Mouse (Mus musculus): ENCODE results near the gene Polr2f. TPM values are rescaled to one million over a fixed set of nuclear protein-coding genes. Genes with fewer than 3 reads are reported as not detected.

Gene Polr2f
- polyA plus RNA-seq (2014; fragmentation: Illumina TruSeq; extraction: RNeasy Lipid Tissue Mini Kit (QIAGEN cat#74804); ENCODE audit: low read depth, low replicate concordance) = not detected

DNA sequence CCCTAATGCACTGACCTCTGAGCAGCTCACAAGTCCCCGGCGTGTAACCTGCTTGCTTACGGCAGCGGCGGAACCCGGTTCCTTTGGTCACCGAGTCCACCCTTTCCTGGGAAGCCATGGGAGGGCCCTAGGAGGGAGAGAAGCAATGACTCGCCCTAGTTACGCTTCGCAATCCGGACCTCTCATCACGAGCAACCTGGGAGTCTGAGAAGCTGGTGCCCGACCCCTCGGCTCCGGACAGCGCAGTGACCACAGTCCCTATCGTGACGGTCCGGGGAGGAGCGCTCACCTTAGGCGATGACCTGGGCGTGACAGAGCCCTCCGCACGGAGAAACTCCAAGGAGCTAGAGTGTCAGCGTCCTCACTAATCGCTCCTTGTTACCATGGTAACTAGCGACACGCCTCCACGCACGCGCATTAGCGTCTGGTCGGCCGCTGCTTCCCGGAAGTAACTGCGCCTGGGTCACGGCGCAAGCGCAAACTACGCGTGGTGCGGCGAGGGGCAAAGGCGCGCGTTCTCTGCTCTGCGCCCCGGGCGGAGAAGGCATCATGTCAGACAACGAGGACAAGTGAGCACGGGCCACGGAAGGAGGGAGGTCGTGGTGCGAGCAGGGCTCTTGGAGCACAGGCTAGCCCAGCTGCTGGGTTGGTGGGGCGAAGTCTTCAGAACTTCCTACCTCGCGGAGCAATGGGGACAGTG lies at the start of gene Polr2f, which contains the start of gene 1700088E04Rik:
Polr2f (plus strand) TSS at position 144 of the 700 bp plus-strand sequence.
1700088E04Rik (minus strand) TSS at position 388 of the 700 bp plus-strand sequence.

DNA sequence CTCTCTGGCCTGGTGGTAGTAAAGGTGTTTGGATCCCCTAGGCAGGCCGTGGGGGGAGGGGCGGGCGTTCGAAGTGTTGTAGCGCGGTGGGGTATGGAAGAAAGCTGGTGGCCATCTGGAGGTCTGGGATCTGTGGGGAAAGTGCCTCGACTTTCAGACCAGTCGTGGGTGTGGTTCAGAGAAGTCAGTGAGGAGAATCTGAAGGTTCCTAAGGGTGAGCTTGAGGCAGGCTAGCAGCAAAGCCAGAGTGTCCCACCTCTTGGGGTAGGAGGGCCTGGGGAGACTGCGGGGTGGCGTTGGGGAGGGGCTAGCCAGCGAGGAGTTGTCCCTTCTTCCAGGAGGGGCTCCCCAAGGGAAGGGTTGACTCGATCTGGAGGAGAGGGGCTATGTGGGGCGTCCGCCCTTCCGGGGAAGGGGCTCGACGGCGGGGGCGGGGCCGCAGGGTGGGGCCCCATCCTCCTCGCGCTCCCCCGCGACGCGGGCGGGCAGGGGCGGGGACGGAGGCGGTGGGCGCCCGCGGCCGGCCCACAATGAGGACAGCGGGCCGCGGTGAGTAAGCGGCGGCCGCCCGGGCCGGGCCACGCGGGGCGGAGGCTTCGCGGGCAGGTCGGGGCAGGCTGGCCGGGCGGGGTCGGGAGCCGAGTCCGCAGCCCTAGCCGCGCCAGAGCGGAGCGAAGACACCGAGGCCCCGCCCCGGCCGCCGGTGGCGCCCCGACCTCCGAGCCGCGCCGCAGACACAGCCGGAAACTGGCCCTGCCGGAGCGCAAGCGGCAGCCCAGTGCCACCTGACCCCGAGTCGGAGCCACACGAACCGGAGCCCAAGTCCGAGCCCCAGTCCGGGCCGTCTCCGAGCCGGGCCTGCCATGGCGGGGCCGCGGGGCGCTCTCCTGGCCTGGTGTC lies 32.1 kb upstream of the Polr2f start, which contains the start of gene Micall1:
Micall1 (plus strand) TSS at position 478 of the 900 bp plus-strand sequence.

DNA sequence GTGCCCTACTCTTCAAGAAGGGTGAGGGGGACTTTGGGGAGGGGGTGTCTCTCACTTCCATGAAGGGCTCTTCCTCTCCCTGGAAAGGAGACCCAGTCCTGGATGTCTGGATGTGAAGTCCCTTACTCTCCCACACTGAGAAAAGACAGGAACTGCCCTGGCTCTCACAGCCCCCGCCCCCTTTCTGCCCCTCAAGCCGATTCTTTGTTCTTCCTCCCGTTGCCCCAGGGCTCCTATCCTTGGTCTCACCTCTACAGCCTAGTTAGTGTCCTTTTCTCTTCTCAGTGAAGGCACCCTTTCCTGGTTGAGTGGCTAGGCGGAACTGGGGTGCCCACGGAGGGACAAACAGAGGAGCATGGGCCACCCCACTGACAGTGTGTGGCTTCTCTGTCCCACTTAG lies 24.3 kb downstream of the Polr2f start, which contains the start of gene Sox10:
Sox10 (minus strand) TSS at position 101 of the 400 bp plus-strand sequence.

Other genes starting within 250 kb of the Polr2f start
- not detected for gene Gm49510, start 241.3 kb upstream of the Polr2f start, polyA plus RNA-seq (2014; fragmentation: Illumina TruSeq; extraction: RNeasy Lipid Tissue Mini Kit (QIAGEN cat#74804); ENCODE audit: low read depth, low replicate concordance)
- gene Sh3bp1, start 241.2 kb upstream of the Polr2f start, polyA plus RNA-seq (2014; fragmentation: Illumina TruSeq; extraction: RNeasy Lipid Tissue Mini Kit (QIAGEN cat#74804); ENCODE audit: low read depth, low replicate concordance) = 1.7 TPM
- gene Pdxp, start 227.1 kb upstream of the Polr2f start, polyA plus RNA-seq (2014; fragmentation: Illumina TruSeq; extraction: RNeasy Lipid Tissue Mini Kit (QIAGEN cat#74804); ENCODE audit: low read depth, low replicate concordance) = 0.76 TPM
- 6.5 TPM for gene Lgals1, start 214.3 kb upstream of the Polr2f start, polyA plus RNA-seq (2014; fragmentation: Illumina TruSeq; extraction: RNeasy Lipid Tissue Mini Kit (QIAGEN cat#74804); ENCODE audit: low read depth, low replicate concordance)
- 6.2 TPM for gene Nol12, start 206.1 kb upstream of the Polr2f start, polyA plus RNA-seq (2014; fragmentation: Illumina TruSeq; extraction: RNeasy Lipid Tissue Mini Kit (QIAGEN cat#74804); ENCODE audit: low read depth, low replicate concordance)
- 4.3 TPM for gene Triobp, start 193.3 kb upstream of the Polr2f start, polyA plus RNA-seq (2014; fragmentation: Illumina TruSeq; extraction: RNeasy Lipid Tissue Mini Kit (QIAGEN cat#74804); ENCODE audit: low read depth, low replicate concordance)
- gene H1f0, start 112.6 kb upstream of the Polr2f start, polyA plus RNA-seq (2014; fragmentation: Illumina TruSeq; extraction: RNeasy Lipid Tissue Mini Kit (QIAGEN cat#74804); ENCODE audit: low read depth, low replicate concordance) = 127 TPM
- not detected for gene Galr3, start 99.1 kb upstream of the Polr2f start, polyA plus RNA-seq (2014; fragmentation: Illumina TruSeq; extraction: RNeasy Lipid Tissue Mini Kit (QIAGEN cat#74804); ENCODE audit: low read depth, low replicate concordance)
- 1.3 TPM for gene Ankrd54, start 78.1 kb upstream of the Polr2f start, polyA plus RNA-seq (2014; fragmentation: Illumina TruSeq; extraction: RNeasy Lipid Tissue Mini Kit (QIAGEN cat#74804); ENCODE audit: low read depth, low replicate concordance)
- 85.8 TPM for gene Eif3l, start 65.8 kb upstream of the Polr2f start, polyA plus RNA-seq (2014; fragmentation: Illumina TruSeq; extraction: RNeasy Lipid Tissue Mini Kit (QIAGEN cat#74804); ENCODE audit: low read depth, low replicate concordance)
- gene Micall1, start 32.1 kb upstream of the Polr2f start, polyA plus RNA-seq (2014; fragmentation: Illumina TruSeq; extraction: RNeasy Lipid Tissue Mini Kit (QIAGEN cat#74804); ENCODE audit: low read depth, low replicate concordance) = 34.1 TPM
- gene 1700088E04Rik, start 244 bp downstream of the Polr2f start, polyA plus RNA-seq (2014; fragmentation: Illumina TruSeq; extraction: RNeasy Lipid Tissue Mini Kit (QIAGEN cat#74804); ENCODE audit: low read depth, low replicate concordance) = 1.5 TPM
- gene Sox10, start 24.2 kb downstream of the Polr2f start, polyA plus RNA-seq (2014; fragmentation: Illumina TruSeq; extraction: RNeasy Lipid Tissue Mini Kit (QIAGEN cat#74804); ENCODE audit: low read depth, low replicate concordance) = not detected
- gene Pick1, start 88.2 kb downstream of the Polr2f start, polyA plus RNA-seq (2014; fragmentation: Illumina TruSeq; extraction: RNeasy Lipid Tissue Mini Kit (QIAGEN cat#74804); ENCODE audit: low read depth, low replicate concordance) = 5.9 TPM
- gene Gm49486, start 88.4 kb downstream of the Polr2f start, polyA plus RNA-seq (2014; fragmentation: Illumina TruSeq; extraction: RNeasy Lipid Tissue Mini Kit (QIAGEN cat#74804); ENCODE audit: low read depth, low replicate concordance) = 0.41 TPM
- not detected for gene Slc16a8, start 113.8 kb downstream of the Polr2f start, polyA plus RNA-seq (2014; fragmentation: Illumina TruSeq; extraction: RNeasy Lipid Tissue Mini Kit (QIAGEN cat#74804); ENCODE audit: low read depth, low replicate concordance)
- not detected for gene Baiap2l2, start 144.5 kb downstream of the Polr2f start, polyA plus RNA-seq (2014; fragmentation: Illumina TruSeq; extraction: RNeasy Lipid Tissue Mini Kit (QIAGEN cat#74804); ENCODE audit: low read depth, low replicate concordance)
- gene Pla2g6, start 187.4 kb downstream of the Polr2f start, polyA plus RNA-seq (2014; fragmentation: Illumina TruSeq; extraction: RNeasy Lipid Tissue Mini Kit (QIAGEN cat#74804); ENCODE audit: low read depth, low replicate concordance) = 0.41 TPM
- gene Maff, start 205.6 kb downstream of the Polr2f start, polyA plus RNA-seq (2014; fragmentation: Illumina TruSeq; extraction: RNeasy Lipid Tissue Mini Kit (QIAGEN cat#74804); ENCODE audit: low read depth, low replicate concordance) = 1.6 TPM